Mouse (Mus musculus) myocyte (in vitro differentiated cells): ENCODE measurements around the gene Otop3.

Source experiments
- CEBPB ChIP-seq: IDR thresholded peaks from 2 replicates; pipeline ENCODE4 v1.6.1; 2011; ENCODE audit warnings: mild to moderate bottlenecking, moderate library complexity; ENCODE audit not compliant: poor library complexity, insufficient read depth, severe bottlenecking
- E2F4 ChIP-seq: IDR thresholded peaks from one replicate; pipeline ENCODE4 v1.6.1; 2011; ENCODE audit warnings: mild to moderate bottlenecking, control low read depth, moderate library complexity; ENCODE audit not compliant: insufficient read depth
- MAX ChIP-seq: IDR thresholded peaks from one replicate; pipeline ENCODE4 v1.6.1; 2011; ENCODE audit warnings: low read depth, mild to moderate bottlenecking, control low read depth
- MYOD1 ChIP-seq, 3 experiments: IDR thresholded peaks; one replicate each; pipeline ENCODE4 v1.6.1; 2011; ENCODE audit warnings: control low read depth in 2 of 3, low read depth in 2 of 3, mild to moderate bottlenecking in 2 of 3, moderate library complexity in 1 of 3; ENCODE audit not compliant: insufficient read length in 2 of 3, control insufficient read depth in 1 of 3
- POLR2A ChIP-seq: IDR thresholded peaks from one replicate; pipeline ENCODE4 v1.6.1; 2011; ENCODE audit warnings: low read depth, mild to moderate bottlenecking, control low read depth, moderate library complexity; ENCODE audit not compliant: insufficient read length
- POLR2AphosphoS2 ChIP-seq: IDR thresholded peaks from one replicate; pipeline ENCODE4 v1.6.1; 2011; ENCODE audit warnings: low read depth, control low read depth; ENCODE audit not compliant: insufficient read length
- REST ChIP-seq: IDR thresholded peaks from one replicate; pipeline ENCODE4 v1.6.1; 2011; ENCODE audit warnings: mild to moderate bottlenecking, control low read depth, moderate library complexity; ENCODE audit not compliant: insufficient read depth, insufficient read length
- SRF ChIP-seq: IDR thresholded peaks from one replicate; pipeline ENCODE4 v1.6.1; 2011; ENCODE audit warnings: low read depth; ENCODE audit not compliant: control insufficient read depth, insufficient read length
- TCF12 ChIP-seq: IDR thresholded peaks from one replicate; pipeline ENCODE4 v1.6.1; 2011; ENCODE audit warnings: mild to moderate bottlenecking, control low read depth; ENCODE audit not compliant: poor library complexity, insufficient read depth, severe bottlenecking
- TCF3 ChIP-seq: IDR thresholded peaks from one replicate; pipeline ENCODE4 v1.6.1; 2011; ENCODE audit warnings: low read depth, control low read depth; ENCODE audit not compliant: insufficient read length
- USF1 ChIP-seq: IDR thresholded peaks from one replicate; pipeline ENCODE4 v1.6.1; 2011; ENCODE audit warnings: low read depth, mild to moderate bottlenecking, control low read depth, moderate library complexity

DNA sequence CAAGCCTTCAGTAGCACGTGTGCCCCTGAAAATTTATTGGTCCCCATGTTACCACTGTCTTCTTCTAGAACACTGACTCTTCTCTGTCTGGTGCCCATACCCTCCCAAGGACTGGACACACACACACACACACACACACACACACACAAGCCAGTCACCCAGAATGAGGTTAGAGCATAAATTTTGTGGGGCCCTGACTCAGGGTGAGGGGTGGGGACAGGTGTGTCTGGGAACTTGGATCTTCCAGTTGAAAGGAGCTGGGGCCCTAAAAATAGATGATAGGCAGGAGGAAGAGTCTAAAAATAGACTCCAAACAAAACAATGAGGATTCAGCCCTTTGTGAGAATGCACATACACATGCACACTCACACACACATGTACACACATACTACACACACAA is 25.8 kb upstream of the Otop3 start:
- TF ChIP-seq POLR2AphosphoS2 (no peak), POLR2A (no peak), USF1 (no peak), MAX (no peak), SRF (no peak), E2F4 (no peak), MYOD1 (IDR thresholded peaks at IDR 0.05; ENCODE audit: control insufficient read depth in 1 of 3, insufficient read length in 2 of 3, low read depth in 2 of 3) (peak; percentile 14 to 69 (median 68)), TCF12 (no peak), CEBPB (no peak), TCF3 (no peak), REST (no peak)
